Mouse (Mus musculus) spleen, postnatal 10 days (tissue): ENCODE data around the gene Crlf3.

Source experiments
- DNase-seq, 2 experiments: peaks; one replicate each; pipeline ENCODE4 v3.0.0; 2021 to 2022; ENCODE audit warnings: low spot score in 2 of 2

Crlf3 gene

DNA sequence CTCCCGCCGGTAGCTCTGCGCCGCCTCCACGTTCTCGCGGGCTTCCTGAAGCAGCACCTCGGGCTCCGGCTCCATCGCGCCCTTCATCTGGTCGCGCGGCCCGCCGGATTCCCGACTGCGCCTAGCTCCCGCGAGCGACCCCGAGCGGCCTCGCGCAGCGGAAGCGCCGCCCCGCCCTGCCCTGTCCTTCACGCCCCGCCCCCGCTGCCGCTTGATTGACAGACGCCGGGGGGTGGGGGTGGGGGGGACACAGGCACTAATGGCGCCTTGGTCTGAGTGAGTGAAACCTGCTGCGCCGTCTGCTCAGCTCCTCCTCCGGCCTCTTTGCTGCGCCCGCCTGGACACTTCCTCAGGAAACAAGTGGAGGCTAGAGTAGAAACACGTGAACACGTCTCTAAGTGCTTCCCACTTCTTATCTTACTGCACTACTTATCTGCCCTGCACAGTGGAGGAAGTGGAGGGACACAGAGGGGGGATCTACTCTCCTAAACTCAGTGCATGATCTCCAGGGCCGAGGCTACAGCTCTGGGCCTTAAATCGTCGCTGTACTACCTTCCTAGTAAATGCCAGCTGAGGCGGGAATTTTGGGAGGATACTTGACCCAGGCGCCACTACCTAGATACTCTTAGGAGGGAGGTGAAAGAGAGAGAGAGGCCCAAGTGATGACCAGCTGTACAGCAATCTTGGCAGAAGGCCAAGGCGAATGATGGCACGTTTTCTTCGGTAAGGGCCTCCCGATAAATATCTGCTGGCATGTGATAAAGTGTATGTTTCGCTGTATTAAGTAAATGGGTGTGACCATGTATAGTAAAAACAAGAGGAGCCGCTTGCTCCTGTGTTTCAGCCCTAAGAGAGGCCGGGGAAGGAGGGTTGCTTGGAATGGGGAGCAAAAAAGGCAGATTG lies at the start of gene Crlf3:
Crlf3 (minus strand) TSS at position 166 of the 903 bp plus-strand sequence.
- peak; percentile 93 to 96 for DNase-seq

GRCm38 (mm10) chr11:80116411-80116810 lies 35.6 kb upstream of the Crlf3 start:
- no peak for DNase-seq

GRCm38 (mm10) chr11:80104407-80104806 lies 23.6 kb upstream of the Crlf3 start:
- DNase-seq, result no peak

DNA sequence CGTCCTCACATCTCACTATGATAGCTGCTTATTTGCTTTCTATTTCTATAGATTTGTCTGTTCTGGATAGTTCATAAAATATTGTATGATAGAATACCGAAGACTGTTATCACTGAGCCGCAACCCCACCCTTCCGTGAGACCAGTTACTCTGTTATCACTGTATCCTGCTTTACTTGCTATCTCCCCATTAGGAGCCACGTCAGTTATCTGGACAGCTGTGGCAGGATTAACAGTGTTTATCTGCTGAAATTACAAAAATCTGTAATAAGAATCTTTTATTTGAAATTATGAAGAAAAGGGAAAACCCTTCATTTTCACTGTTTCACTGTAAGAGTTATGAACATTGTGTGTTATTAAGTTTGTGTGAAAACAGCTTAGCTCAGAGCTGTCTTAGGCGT lies 20.5 kb upstream of the Crlf3 start:
- DNase-seq, result no peak

DNA sequence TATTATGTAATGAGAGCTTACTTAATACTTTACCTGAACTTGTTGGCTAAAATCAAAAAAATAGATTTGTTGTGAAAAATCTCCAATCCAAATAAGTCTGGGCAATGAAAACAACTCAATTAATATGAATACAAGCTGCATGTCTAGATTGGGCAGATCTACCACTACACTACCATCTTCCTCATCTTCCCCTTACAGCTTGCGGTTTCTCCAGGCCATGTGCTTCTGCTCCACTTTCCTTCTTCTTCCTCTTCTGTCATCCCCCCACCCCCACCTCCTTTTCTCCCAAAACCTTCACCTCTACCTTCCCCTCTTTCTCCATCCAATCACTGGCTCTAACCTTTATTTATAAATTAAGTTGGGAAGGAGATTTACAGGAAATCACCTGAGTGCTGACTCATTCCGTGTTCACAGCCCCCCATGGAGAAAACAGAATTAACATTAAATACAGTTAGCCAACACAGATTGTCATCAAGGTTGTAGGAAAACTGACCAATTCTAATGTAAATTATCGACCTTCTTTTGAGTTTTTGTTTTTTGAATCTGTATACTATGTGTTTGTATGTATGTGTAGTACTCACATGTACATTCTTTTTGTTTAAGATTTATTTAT lies 17.8 kb upstream of the Crlf3 start:
- DNase-seq, result no peak

DNA sequence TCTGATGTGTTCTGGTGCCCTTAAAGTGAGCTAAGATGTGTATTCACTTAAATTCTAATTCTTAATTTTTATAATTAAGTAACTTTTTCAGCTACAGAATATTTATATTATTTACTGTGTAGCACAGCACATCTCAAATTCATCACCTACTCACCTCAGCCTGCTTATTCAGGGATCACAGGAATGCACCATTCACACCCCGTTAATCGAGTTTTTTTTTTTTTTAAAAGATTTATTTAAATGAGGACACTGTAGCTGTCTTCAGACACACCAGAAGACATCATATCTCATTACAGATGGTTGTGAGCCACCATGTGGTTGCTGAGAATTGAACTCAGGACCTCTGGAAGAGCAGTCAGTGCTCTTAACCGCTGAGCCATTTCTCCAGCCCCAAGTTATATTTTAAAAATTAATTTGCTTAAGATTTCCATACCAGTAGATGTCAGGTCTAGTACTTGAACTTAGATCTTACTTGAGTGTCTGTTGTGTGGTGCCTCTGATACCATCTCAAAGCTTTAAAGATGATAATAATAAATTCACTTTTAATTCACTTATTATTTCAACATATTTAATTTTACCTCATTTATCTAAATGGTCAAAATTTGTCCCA lies 9.9 kb upstream of the Crlf3 start:
- DNase-seq, result no peak

- no peak for DNase-seq
Observed at GRCm38 (mm10) chr11:80089817-80090214, 9.0 kb upstream of the Crlf3 start.

GRCm38 (mm10) chr11:80088917-80089816 lies 8.4 kb upstream of the Crlf3 start, which contains the start of gene Atad5:
Gene Atad5, plus strand, starts transcription at chr11:80089400.
- peak; percentile 93 to 97 for DNase-seq

- DNase-seq, result peak; percentile 87 to 95
Observed at GRCm38 (mm10) chr11:80086844-80087243, 6.1 kb upstream of the Crlf3 start.

GRCm38 (mm10) chr11:80085356-80086055 lies 4.7 kb upstream of the Crlf3 start:
- DNase-seq, result peak in 1 of 2 experiments; percentile 56

DNA sequence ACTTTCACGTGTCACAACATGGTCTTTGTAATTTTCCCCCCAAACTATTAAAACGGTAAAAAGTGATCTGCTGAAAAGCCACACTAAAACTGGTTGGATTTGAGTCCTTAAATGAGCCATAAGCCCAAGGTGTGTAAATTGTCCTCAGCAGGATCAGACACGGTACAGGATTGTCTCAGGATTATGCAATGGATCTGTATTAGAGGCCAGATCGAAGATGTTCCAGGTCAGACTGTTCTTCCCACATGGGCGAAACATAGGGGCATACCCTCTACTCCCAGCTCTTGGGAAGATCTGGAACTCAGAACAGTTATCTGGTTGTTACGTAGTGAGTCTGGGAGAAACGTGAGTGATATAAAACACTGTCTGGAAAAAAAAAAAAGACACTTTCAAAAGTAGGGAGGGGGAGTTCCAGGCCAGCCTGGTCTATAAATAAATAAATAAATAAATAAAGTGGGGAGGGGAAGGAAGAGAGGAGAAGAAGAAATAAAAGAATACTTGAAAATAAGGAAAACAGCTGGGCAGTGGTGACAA lies 1.1 kb upstream of the Crlf3 start:
- DNase-seq, result peak in 1 of 2 experiments; percentile 27

DNA sequence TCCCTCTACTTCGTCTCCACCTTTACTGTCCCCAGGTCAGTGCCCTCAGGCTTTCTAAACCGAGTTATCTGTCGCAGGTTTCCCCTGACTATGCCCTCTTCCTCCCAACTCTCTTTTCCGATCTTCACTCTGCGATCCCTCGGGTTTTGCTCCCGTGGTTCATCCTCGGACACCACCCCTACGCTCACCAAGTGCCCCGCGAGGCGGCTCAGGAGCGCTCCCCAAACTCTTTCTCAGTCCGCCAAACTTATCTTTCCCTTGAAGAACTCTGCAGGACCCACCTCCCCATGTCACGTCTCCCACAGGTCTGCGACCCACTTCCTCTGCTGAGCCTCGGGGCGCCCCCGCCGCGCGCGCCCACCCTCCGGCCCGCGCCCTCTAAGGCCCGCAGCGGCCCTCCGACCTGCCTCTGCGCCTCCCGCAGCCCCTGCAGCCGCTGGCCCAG lies 388 bp downstream of the Crlf3 start:
- DNase-seq, result peak; percentile 68 to 72

DNA sequence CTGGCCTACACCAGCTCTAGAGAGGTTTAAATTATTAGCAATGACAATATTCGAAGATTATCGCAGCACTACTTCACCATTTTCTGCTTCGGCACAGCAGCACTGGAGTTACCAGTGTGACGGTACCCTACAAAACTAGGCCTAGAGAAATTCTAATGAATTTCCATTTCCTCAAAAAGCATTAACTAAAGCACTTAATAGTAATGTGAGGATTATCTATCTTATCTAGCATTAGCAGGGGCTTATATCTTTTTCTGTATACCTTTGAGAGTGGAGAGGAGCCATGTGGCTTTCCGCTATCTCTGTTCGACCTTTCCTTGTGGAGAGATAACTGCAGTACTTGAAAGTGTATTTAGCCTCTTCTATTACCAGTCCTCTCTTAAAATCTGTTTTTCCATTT lies 1.0 kb downstream of the Crlf3 start:
- no peak for DNase-seq

GRCm38 (mm10) chr11:80078831-80079230 lies 2.0 kb downstream of the Crlf3 start:
- DNase-seq, result peak in 1 of 2 experiments; percentile 32

GRCm38 (mm10) chr11:80077784-80078545 lies 2.8 kb downstream of the Crlf3 start:
- DNase-seq, result peak in 1 of 2 experiments; percentile 29

DNA sequence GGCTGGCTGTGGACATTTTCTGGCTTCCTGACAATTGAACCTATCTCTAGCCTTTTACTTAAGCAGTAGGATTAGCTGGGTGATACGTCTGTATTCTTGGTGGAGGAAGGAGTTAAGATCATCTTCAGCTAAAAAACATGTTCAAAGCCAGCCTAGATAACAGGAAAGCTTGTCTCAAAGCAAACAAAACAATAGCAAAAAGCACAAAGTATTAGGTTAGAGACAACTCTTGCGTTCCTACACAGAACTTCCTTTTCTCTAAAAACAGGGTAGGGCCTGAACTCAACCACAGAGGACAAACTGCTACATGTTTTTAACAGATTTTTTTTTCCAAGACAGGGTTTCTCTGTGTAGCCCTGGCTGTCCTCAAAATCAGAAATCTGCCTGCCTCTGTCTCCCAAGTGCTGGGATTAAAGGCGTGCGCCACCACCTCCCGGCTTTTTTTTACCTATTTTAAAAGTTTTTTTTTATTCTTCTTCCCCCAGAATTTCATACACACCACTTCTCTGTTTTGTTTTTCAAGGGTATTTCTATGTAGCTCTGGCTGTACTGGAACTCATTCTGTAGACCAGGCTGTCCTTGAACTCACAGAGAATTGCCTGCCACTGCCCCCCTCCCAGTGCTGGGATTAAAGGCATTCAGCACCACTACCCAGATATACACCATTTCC lies 5.0 kb downstream of the Crlf3 start:
- no peak for DNase-seq

DNA sequence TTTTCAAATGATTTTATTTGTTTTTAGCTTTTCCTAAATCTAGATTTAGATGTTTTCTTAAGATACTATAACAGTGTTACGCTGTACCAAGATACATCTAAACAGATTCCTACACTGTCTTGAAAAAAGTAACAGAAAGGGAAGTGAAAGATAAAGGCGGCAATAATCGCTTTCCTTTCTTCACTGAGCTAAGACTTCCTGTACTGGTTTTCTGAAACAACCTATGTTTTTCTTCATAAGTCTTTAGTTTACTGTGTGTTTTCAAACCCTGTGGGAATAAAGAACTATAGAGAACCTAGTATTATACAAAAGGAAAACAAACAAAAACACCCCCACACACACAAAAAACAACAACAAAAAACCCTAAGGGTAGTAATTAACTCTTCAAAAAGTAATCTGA lies 8.4 kb downstream of the Crlf3 start:
- no peak for DNase-seq

DNA sequence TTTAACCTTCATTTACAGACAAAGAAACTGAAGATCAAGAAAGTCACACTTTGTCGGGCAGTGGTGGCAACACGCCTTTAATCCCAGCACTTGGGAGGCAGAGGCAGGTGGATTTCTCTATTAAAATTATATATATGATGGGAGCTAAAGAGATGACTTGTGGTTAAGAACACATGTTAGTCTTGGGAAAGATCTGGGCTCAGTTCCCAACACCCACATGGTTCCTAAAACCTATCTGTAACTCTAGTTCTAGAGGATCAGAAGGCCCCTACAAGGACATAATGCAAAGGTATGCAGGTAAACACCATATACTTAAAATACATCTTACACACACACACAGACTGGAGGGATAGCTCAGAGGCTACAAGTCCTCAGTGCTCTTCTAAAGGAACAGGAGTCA lies 9.8 kb downstream of the Crlf3 start:
- DNase-seq, result no peak

DNA sequence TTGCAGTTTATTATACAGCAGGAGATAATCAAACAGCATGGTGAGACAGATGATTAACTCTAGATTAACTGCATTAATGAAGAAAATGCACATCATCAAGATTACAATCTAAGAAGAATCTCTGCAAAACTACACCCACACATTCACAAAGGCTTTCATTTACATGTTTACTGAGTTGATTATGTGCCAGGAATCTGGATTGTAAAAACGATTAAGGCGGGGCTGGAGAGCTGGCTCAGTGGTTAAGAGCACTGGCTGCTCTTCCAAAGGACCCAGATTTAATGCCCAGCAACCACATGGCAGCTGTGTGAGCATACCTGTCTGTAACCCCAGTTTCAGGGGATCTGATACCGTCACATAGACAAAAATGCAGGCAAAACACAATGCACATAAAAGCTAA lies 11.0 kb downstream of the Crlf3 start:
- no peak for DNase-seq
